Mouse (Mus musculus): Measurements from ENCODE around the gene Fry.

DNA sequence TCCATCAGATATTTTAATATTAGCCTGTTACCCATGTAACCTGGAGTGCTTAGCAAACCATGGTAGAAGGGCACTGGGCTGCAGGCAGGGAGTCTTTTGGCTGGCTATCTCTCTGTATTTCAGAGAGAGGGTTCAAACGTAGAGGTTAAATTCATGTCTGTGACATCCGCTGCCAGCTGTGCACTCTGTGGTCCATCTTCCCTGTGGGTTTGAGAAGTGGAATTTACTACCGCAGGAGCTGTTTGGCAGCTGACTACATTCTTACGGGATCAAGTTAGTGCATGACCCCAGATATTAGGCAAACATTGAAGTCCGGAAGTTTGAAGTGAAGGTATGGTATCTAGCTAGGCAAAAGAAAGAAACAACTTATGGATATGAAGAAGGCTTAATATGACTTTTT lies 222.5 kb downstream of the Fry start:
- TF ChIP-seq EP300 (IDR thresholded peaks at IDR 0.05; ENCODE audit: insufficient read depth, low read depth, low read length) = no peak
- no peak for TF ChIP-seq CTCF (IDR thresholded peaks at IDR 0.05; ENCODE audit: low read depth, low read length)
